Mouse (Mus musculus): ENCODE measurements around the gene Ccdc12.

- TF ChIP-seq MAX (IDR thresholded peaks at IDR 0.05; ENCODE audit: low read depth) (no peak), POLR2A (IDR thresholded peaks at IDR 0.05; ENCODE audit: insufficient read length, low read depth) (no peak), POLR2AphosphoS2 (IDR thresholded peaks at IDR 0.05; ENCODE audit: insufficient read length, low read depth) (no peak), E2F4 (IDR thresholded peaks at IDR 0.05; ENCODE audit: insufficient read depth) (no peak), MYOG (IDR thresholded peaks at IDR 0.05; ENCODE audit: control insufficient read depth in 1 of 3, insufficient read depth in 1 of 3, insufficient read length in 2 of 3, low read depth in 2 of 3) (no peak), TCF12 (IDR thresholded peaks at IDR 0.05; ENCODE audit: insufficient read depth, poor library complexity, severe bottlenecking) (no peak), USF1 (IDR thresholded peaks at IDR 0.05; ENCODE audit: low read depth) (no peak), SRF (IDR thresholded peaks at IDR 0.05; ENCODE audit: control insufficient read depth, insufficient read length, low read depth) (no peak), REST (IDR thresholded peaks at IDR 0.05; ENCODE audit: insufficient read depth, insufficient read length) (no peak), MYOD1 (IDR thresholded peaks at IDR 0.05; ENCODE audit: control insufficient read depth in 1 of 3, insufficient read length in 2 of 3, low read depth in 2 of 3) (no peak), TCF3 (IDR thresholded peaks at IDR 0.05; ENCODE audit: insufficient read length, low read depth) (no peak)
Measured at GRCm38 (mm10) chr9:110753773-110754172, 97.5 kb downstream of the Ccdc12 start.

Measured in myocyte (in vitro differentiated cells).